8 mouse cellular contexts compared by ENCODE assay signal in the genomic region with DNA sequence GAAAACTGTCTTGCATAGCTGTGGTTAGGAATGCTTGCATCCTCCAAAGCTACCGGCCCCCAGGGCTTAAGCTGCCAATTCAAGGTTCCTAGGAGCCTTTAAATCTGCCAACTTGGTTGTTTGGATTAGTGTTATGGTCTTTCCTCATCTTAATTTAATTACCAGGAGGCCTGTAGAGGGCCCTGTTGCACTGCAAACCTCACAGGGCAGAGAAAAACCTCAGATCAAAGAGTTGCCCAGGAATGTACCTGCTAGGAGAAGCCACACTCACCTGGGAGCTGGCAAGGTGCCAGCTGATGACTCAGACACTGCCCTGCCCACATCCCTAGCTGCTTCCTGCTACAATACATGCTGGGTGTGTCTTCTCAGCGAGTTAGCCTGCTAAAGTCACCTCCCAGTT. TPM values are rescaled to one million over a fixed set of nuclear protein-coding genes. Genes with fewer than 3 reads are reported as not detected.
DNase-seq lines count a peak whose midpoint lies in the region; ATAC-seq and TF ChIP-seq lines count a peak whose summit lies in the region.

No protein-coding gene starts in this region.

- H3K79me2 ChIP-seq in liver, adult 2 months (ENCODE audit: control insufficient read depth, insufficient read depth, low read length): no peaks in the 10 kb centered on the region

- 9% methylated on average over 2 of the region's 2 CpGs for WGBS in liver, adult 2 months
- WGBS in liver, embryonic 12.5 days (ENCODE audit: insufficient replicate concordance): 19% methylated on average over 2 of the region's 2 CpGs
- 14% methylated on average over 2 of the region's 2 CpGs for WGBS in intestine, embryonic 16.5 days
- 12% methylated on average over 2 of the region's 2 CpGs for whole genome bisulfite sequencing in lung, embryonic 15.5 days

- no peaks in the 10 kb centered on the region for H3K36me3 ChIP-seq in liver, adult 2 months (ENCODE audit: control insufficient read depth, insufficient read depth, low read length)
- no peaks in the 10 kb centered on the region for H3K36me3 ChIP-seq in liver, embryonic 12.5 days
- H3K36me3 ChIP-seq in intestine, embryonic 16.5 days (ENCODE audit: control insufficient read depth, insufficient read depth, low read length): no peaks in the 10 kb centered on the region
- no peaks in the 10 kb centered on the region for H3K36me3 ChIP-seq in lung, embryonic 15.5 days

- no peaks in the 10 kb centered on the region for H3K27me3 ChIP-seq in liver, adult 2 months (ENCODE audit: control insufficient read depth, insufficient read depth, low read length)
- no peaks in the 10 kb centered on the region for H3K27me3 ChIP-seq in liver, embryonic 12.5 days (replicated peaks)
- no peaks in the 10 kb centered on the region for H3K27me3 ChIP-seq in intestine, embryonic 16.5 days (replicated peaks; ENCODE audit: control insufficient read depth, insufficient read depth, low read length)
- H3K27me3 ChIP-seq in lung, embryonic 15.5 days: no peaks in the 10 kb centered on the region

- H3K9me3 ChIP-seq in liver, embryonic 12.5 days (replicated peaks): no peaks in the 10 kb centered on the region
- H3K9me3 ChIP-seq in intestine, embryonic 16.5 days (ENCODE audit: control insufficient read depth, low read length): no peaks in the 10 kb centered on the region
- H3K9me3 ChIP-seq in lung, embryonic 15.5 days: no peaks in the 10 kb centered on the region

- H3K4me2 ChIP-seq in liver, embryonic 12.5 days: no peak overlapping the region
- H3K4me2 ChIP-seq in intestine, embryonic 16.5 days (ENCODE audit: low read depth, low read length): no peak overlapping the region
- H3K4me2 ChIP-seq in lung, embryonic 15.5 days: no peak overlapping the region

- no peak for TF ChIP-seq POLR2A in liver, adult 2 months (IDR thresholded peaks at IDR 0.05; ENCODE audit: extremely low read depth, insufficient read depth, low read length)

- 0 out of 2 replicates have a peak, but pooled peaks have one; percentile 9 for TF ChIP-seq CTCF in liver, adult 2 months (IDR thresholded peaks at IDR 0.05; ENCODE audit: low read depth, low read length)

- no peak overlapping the region for H3K9ac ChIP-seq in liver, adult 2 months (ENCODE audit: low read depth, low read length)
- no peak overlapping the region for H3K9ac ChIP-seq in liver, embryonic 12.5 days
- H3K9ac ChIP-seq in intestine, embryonic 16.5 days (ENCODE audit: low read depth, low read length): no peak overlapping the region
- H3K9ac ChIP-seq in lung, embryonic 15.5 days: no peak overlapping the region

- DNase-seq in liver, adult 2 months (ENCODE audit: extremely low read depth, low read depth, low spot score): peak; percentile 54
- peak; percentile 4 for DNase-seq in adrenal gland, postnatal 25 days
- DNase-seq in urinary bladder, postnatal 10 days (ENCODE audit: low spot score): peak; percentile 33
- DNase-seq in c-Kit-positive CD71-positive TER-119-positive erythroid progenitor cells, embryonic 14.5 days (ENCODE audit: low spot score): no peak
- DNase-seq in thymus, postnatal 14 days: no peak

- no peak overlapping the region for H3K27ac ChIP-seq in liver, adult 2 months (replicated peaks; ENCODE audit: insufficient read depth, low read depth, low read length)
- H3K27ac ChIP-seq in liver, embryonic 12.5 days: no peak overlapping the region
- H3K27ac ChIP-seq in intestine, embryonic 16.5 days (ENCODE audit: low read length): no peak overlapping the region
- H3K27ac ChIP-seq in lung, embryonic 15.5 days: no peak overlapping the region

- ATAC-seq in liver, embryonic 12.5 days: no peak
- peak; percentile 98 for ATAC-seq in intestine, embryonic 16.5 days
- peak; percentile 79; the same call in 1 of the 2 replicates for ATAC-seq in lung, embryonic 15.5 days (ENCODE audit: borderline replicate concordance, extremely low read depth, low FRiP score, low TSS enrichment)

- H3K4me1 ChIP-seq in liver, adult 2 months (ENCODE audit: control insufficient read depth, insufficient read depth, low read length): peaks cover 3% of the 10 kb centered on the region; the same call in 1 of the 2 replicates
- H3K4me1 ChIP-seq in liver, embryonic 12.5 days: no peaks in the 10 kb centered on the region
- H3K4me1 ChIP-seq in intestine, embryonic 16.5 days (ENCODE audit: control insufficient read depth, insufficient read depth, low read length): peaks cover 5% of the 10 kb centered on the region; the same call in 1 of the 2 replicates
- H3K4me1 ChIP-seq in lung, embryonic 15.5 days: peaks cover 6% of the 10 kb centered on the region; the same call in 1 of the 2 replicates

- H3K4me3 ChIP-seq in liver, adult 2 months (ENCODE audit: insufficient read depth, low read depth, low read length): no peak overlapping the region
- no peak overlapping the region for H3K4me3 ChIP-seq in liver, embryonic 12.5 days
- H3K4me3 ChIP-seq in intestine, embryonic 16.5 days (ENCODE audit: low read length): no peak overlapping the region
- no peak overlapping the region for H3K4me3 ChIP-seq in lung, embryonic 15.5 days

RNA-seq across cellular contexts. Expression of gene Epgn, which starts 11.3 kb away (rescaled TPM):
- not detected in 2 replicates for total RNA-seq in liver, adult 2 months (2014; rRNA removed)
- polyA plus RNA-seq in liver, adult 2 months (2012; rRNA removed): not detected in 2 replicates
- polyA plus RNA-seq in liver, embryonic 12.5 days (2016; fragmentation: Nextera tagmentation; extraction: Ambion mirVana): 0.07 TPM in 1 of 2 replicates, not detected in the other
- not detected in 2 replicates for total RNA-seq in adrenal gland, postnatal 25 days (2021)
- 0.10 TPM in 1 of 2 replicates, not detected in the other for polyA plus RNA-seq in intestine, embryonic 16.5 days (2015; fragmentation: Nextera tagmentation; extraction: Ambion mirVana)
- 0.16 TPM in 1 of 2 replicates, not detected in the other for polyA plus RNA-seq in lung, embryonic 15.5 days (2015; fragmentation: Nextera tagmentation; extraction: Ambion mirVana)

RNA-seq across cellular contexts. Expression of gene Ereg, which starts 35.9 kb away (rescaled TPM):
- 0.13 and 0.18 TPM in 2 replicates for total RNA-seq in liver, adult 2 months (2014; rRNA removed)
- polyA plus RNA-seq in liver, adult 2 months (2012; rRNA removed): 0.05 and 0.07 TPM in 2 replicates
- polyA plus RNA-seq in liver, embryonic 12.5 days (2016; fragmentation: Nextera tagmentation; extraction: Ambion mirVana): 0.08 and 0.14 TPM in 2 replicates
- not detected in 2 replicates for total RNA-seq in adrenal gland, postnatal 25 days (2021)
- polyA plus RNA-seq in intestine, embryonic 16.5 days (2015; fragmentation: Nextera tagmentation; extraction: Ambion mirVana): 1.3 and 1.5 TPM in 2 replicates
- polyA plus RNA-seq in lung, embryonic 15.5 days (2015; fragmentation: Nextera tagmentation; extraction: Ambion mirVana): 0.35 and 0.41 TPM in 2 replicates

Comparison
In these comparisons a context has a peak if more than half of its experiments do, and no peak if none do; other contexts are left out.
1. DNase-seq: peak in liver, adult 2 months (single experiment), adrenal gland, postnatal 25 days (single experiment) and urinary bladder, postnatal 10 days (single experiment); none in c-Kit-positive CD71-positive TER-119-positive erythroid progenitor cells, embryonic 14.5 days (single experiment) and thymus, postnatal 14 days (single experiment).